ENCODE assay signal across 25 mouse cellular contexts in the genomic region with DNA sequence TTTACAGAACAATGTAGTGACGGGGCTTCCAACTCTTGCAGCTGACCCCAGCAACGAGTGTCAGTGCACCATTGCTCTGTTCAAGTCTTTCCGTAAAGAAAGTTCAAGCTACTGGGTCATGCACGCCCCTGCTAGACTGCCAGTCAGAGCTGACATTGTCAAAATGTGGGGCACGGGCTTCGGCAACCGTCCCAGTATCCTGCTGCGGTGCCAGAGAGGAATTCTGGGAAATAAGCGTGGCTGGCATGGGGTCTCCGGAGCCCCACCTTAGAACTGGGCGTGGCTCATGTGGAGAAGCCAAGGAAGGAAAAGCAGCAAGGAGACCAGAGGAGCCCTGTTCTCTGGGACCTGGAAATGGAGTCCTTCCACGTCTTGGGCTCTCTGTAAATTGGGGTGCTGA.
"Had no signal": no experiment of that assay in that cellular context is flagged by ENCODE, and none has a peak within 500 bp of the region (broad histone marks: within the 10 kb centered on the region; RNA-seq: fewer than 3 reads in every experiment).

No protein-coding gene starts in this region.

- H3K27ac ChIP-seq: heart, adult 2 months; heart, embryonic 13.5 days; heart, embryonic 15.5 days; hindbrain, embryonic 13.5 days; hindbrain, embryonic 15.5 days; hindbrain, postnatal 0 days; kidney, embryonic 15.5 days; kidney, postnatal 0 days; limb, embryonic 13.5 days; limb, embryonic 15.5 days; liver, embryonic 12.5 days; liver, embryonic 14.5 days had no signal

- DNase-seq: gastrocnemius, postnatal 14 days; gastrocnemius, postnatal 36 days; heart, adult 11 months; heart, adult 2 months; heart, postnatal 14 days; heart, postnatal 36 days; kidney, adult 11 months; kidney, adult 2 months; kidney, adult 9 months; kidney, postnatal 14 days; kidney, postnatal 36 days; layer of hippocampus, adult 9-11 months; layer of hippocampus, postnatal 36 days; left cerebral cortex, postnatal 4 days had no signal

- H3K4me3 ChIP-seq: heart, adult 2 months; heart, embryonic 13.5 days; heart, embryonic 15.5 days; hindbrain, embryonic 13.5 days; hindbrain, embryonic 15.5 days; kidney, embryonic 15.5 days; limb, embryonic 13.5 days; limb, embryonic 15.5 days; liver, embryonic 12.5 days had no signal
